Mouse (Mus musculus): Measurements from ENCODE around the gene Slc9a4. TPM values are rescaled to one million over a fixed set of nuclear protein-coding genes. Genes with fewer than 3 reads are reported as not detected.

Gene Slc9a4
- polyA plus RNA-seq, 1 experiment from 2014 or later = not detected

Other genes starting within 250 kb of the Slc9a4 start
- gene Il1rl1, start 150.5 kb upstream of the Slc9a4 start, polyA plus RNA-seq (2015; fragmentation: Nextera tagmentation; extraction: Ambion mirVana) = 0.70 and 0.77 TPM in 2 replicates
- 3.0 and 3.3 TPM in 2 replicates for gene Il18r1, start 114.5 kb upstream of the Slc9a4 start, polyA plus RNA-seq (2015; fragmentation: Nextera tagmentation; extraction: Ambion mirVana)
- gene Il18rap, start 64.7 kb upstream of the Slc9a4 start, polyA plus RNA-seq (2015; fragmentation: Nextera tagmentation; extraction: Ambion mirVana) = 0.17 and 0.21 TPM in 2 replicates
- gene Slc9a2, start 100.5 kb downstream of the Slc9a4 start, polyA plus RNA-seq (2015; fragmentation: Nextera tagmentation; extraction: Ambion mirVana) = 0.03 and 0.25 TPM in 2 replicates
- gene Mfsd9, start 210.6 kb downstream of the Slc9a4 start, polyA plus RNA-seq (2015; fragmentation: Nextera tagmentation; extraction: Ambion mirVana) = 2.9 and 3.3 TPM in 2 replicates
- 0.82 and 1.5 TPM in 2 replicates for gene Tmem182, start 225.5 kb downstream of the Slc9a4 start, polyA plus RNA-seq (2015; fragmentation: Nextera tagmentation; extraction: Ambion mirVana)